Mouse (Mus musculus): Measurements from ENCODE around the gene Amy2a1. TPM values are rescaled to one million over a fixed set of nuclear protein-coding genes. Genes with fewer than 3 reads are reported as not detected.
"Not testable (repeated sequence)": the region's sequence is repeated elsewhere in the genome, so short reads cannot be mapped to it uniquely, and the experiment has no call there.

Gene Amy2a1
- polyA plus RNA-seq (2015; fragmentation: Nextera tagmentation; extraction: Ambion mirVana) = 2.4 TPM in 1 of 2 replicates, not detected in the other

DNA sequence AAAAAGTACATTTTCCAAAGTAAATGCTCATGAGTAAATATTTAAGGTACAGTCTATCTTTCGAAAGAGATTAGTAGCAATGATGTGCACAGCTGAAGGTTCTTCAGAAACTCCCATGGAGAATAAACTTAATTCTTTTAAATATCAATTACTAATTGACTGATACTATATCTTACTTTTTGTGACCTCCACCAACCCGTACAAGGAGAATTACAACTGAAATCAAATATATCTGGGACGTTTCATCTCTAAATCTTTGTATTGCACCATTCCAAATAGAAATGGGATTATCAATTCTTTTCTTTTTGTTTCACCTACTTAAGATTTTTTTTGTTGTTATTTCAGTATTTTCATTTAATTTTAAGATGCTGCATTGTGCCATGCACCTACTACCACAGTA, at the start of gene Amy2a1:
Amy2a1 (minus strand) TSS at position 101 of the 400 bp plus-strand sequence.
- not testable (repeated sequence) for H3K27ac ChIP-seq; H3K36me3 ChIP-seq (ENCODE audit: poor library complexity, severe bottlenecking); H3K4me1 ChIP-seq; ATAC-seq; H3K4me2 ChIP-seq; H3K9ac ChIP-seq; H3K4me3 ChIP-seq; H3K9me3 ChIP-seq (replicated peaks); H3K27me3 ChIP-seq
- 82% methylated on average over 3 of the region's 3 CpGs for WGBS

DNA sequence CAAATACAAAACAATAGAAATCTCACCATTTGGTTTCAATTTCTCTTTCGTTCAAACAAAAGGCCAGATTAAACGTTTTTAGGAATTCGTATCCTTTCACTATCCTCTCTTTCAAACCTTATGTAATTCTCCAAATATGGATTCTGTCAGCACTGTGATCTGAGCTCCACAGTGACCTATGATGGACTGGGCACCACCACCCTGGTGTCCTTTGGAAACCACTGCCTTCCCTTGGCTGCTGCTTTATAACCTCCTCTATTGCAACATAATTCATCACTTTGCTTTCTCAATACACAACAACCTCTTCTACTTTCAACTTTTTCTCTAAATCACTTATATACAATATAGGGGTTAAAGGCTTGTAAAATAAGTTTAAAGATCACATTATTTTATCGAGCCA, 42.4 kb upstream of the Amy2a1 start:
- no peak for ATAC-seq
- 86% methylated on average over 4 of the region's 4 CpGs for WGBS
- Histone ChIP-seq H3K9me3 (replicated peaks) (no peaks in the 10 kb centered on the region), H3K36me3 (ENCODE audit: poor library complexity, severe bottlenecking) (no peaks in the 10 kb centered on the region), H3K4me3 (no peak overlapping the region), H3K4me1 (no peaks in the 10 kb centered on the region), H3K27me3 (no peaks in the 10 kb centered on the region), H3K4me2 (no peak overlapping the region), H3K9ac (no peak overlapping the region), H3K27ac (no peak overlapping the region)

DNA sequence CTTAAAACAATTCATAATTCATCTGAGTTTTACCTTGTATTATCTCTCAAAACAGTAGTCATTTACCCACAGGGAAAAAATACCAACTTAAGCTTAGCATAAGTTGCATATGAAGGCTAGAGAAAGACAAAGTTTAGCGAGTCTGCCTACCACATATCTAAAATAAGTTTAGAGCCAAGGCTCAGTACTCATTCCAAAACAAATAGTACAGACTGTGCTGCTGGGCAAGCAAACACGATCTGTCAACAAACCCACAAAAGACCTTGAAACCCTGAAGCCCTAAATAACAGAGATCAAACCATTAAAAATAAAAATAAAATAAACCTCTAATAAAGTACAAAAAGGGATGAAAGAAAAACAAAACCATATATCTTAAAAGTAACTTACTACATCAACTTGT, 41.9 kb upstream of the Amy2a1 start:
- H3K4me2 ChIP-seq = no peak overlapping the region
- no peaks in the 10 kb centered on the region for H3K4me1 ChIP-seq
- 81% methylated on average over 2 of the region's 2 CpGs for WGBS
- H3K4me3 ChIP-seq = no peak overlapping the region
- H3K27ac ChIP-seq = no peak overlapping the region
- H3K9ac ChIP-seq = no peak overlapping the region
- H3K27me3 ChIP-seq = no peaks in the 10 kb centered on the region
- ATAC-seq = no peak
- no peaks in the 10 kb centered on the region for H3K36me3 ChIP-seq (ENCODE audit: poor library complexity, severe bottlenecking)
- no peaks in the 10 kb centered on the region for H3K9me3 ChIP-seq (replicated peaks)

DNA sequence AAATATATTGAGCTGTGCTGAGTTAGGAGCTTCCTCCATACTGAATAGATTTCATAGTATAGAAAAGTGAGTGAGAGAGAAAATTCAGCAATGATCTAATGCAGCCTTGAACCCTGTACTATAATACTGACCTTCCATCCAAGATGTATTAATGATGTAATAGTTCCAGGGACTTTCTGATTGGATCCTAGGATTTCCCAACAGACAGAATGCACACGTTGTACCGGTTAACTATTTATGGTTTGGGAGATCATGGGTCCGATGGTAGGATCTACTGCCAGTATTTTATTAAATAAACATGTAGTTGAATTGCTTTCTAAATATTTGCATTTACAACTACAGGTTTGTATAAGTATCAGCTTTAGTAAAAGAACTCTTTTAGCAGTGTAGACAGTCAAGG, 39.9 kb upstream of the Amy2a1 start:
- peaks cover 3% of the 10 kb centered on the region; the same call in 1 of the 2 replicates for H3K36me3 ChIP-seq (ENCODE audit: poor library complexity, severe bottlenecking)

DNA sequence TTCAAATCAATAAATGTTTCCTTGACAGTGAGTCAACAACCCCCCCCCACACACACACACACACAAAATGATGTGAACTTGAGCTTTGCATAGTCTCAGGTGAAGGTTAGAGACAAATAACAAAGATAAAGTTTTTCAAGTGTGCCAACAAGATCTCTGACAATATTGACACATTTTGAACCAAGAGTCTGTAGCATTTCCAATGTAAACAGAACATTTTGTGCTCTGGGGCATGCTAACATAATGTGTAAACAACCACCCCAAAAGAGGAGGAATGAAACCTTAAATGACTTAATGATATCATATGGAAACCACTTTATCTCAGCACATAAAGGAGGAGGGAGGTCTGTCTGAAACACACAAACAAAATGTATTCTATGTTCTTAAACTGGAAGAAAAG, 7.5 kb upstream of the Amy2a1 start:
- Histone ChIP-seq H3K9me3 (replicated peaks) (no peaks in the 10 kb centered on the region), H3K9ac (no peak overlapping the region), H3K4me1 (no peaks in the 10 kb centered on the region), H3K27me3 (no peaks in the 10 kb centered on the region), H3K4me2 (no peak overlapping the region), H3K4me3 (no peak overlapping the region), H3K36me3 (ENCODE audit: poor library complexity, severe bottlenecking) (no peaks in the 10 kb centered on the region), H3K27ac (no peak overlapping the region)
- ATAC-seq = no peak

More for the DNA sequence above, 39.9 kb upstream of the Amy2a1 start:
- H3K27ac ChIP-seq = no peak overlapping the region
- WGBS = 93% methylated on average over 3 of the region's 3 CpGs
- no peaks in the 10 kb centered on the region for H3K27me3 ChIP-seq
- H3K9me3 ChIP-seq (replicated peaks) = no peaks in the 10 kb centered on the region
- H3K9ac ChIP-seq = no peak overlapping the region
- H3K4me2 ChIP-seq = no peak overlapping the region
- H3K4me3 ChIP-seq = no peak overlapping the region
- no peak for ATAC-seq
- H3K4me1 ChIP-seq = no peaks in the 10 kb centered on the region

Other genes starting within 250 kb of the Amy2a1 start
- not detected in 2 replicates for gene Amy2a4, start 241.0 kb downstream of the Amy2a1 start, polyA plus RNA-seq (2015; fragmentation: Nextera tagmentation; extraction: Ambion mirVana)
- not detected in 2 replicates for gene Amy2a3, start 208.4 kb downstream of the Amy2a1 start, polyA plus RNA-seq (2015; fragmentation: Nextera tagmentation; extraction: Ambion mirVana)
- not detected in 2 replicates for gene Amy2a2, start 175.8 kb downstream of the Amy2a1 start, polyA plus RNA-seq (2015; fragmentation: Nextera tagmentation; extraction: Ambion mirVana)
- 5.0 and 5.7 TPM in 2 replicates for gene Amy1, start 74.3 kb upstream of the Amy2a1 start, polyA plus RNA-seq (2015; fragmentation: Nextera tagmentation; extraction: Ambion mirVana)
- 50.7 and 54.5 TPM in 2 replicates for gene Rnpc3, start 97.7 kb upstream of the Amy2a1 start, polyA plus RNA-seq (2015; fragmentation: Nextera tagmentation; extraction: Ambion mirVana)